Mouse (Mus musculus) left cerebral cortex, postnatal 14 days (tissue): ENCODE results near the gene Cic. TPM values are rescaled to one million over a fixed set of nuclear protein-coding genes. Genes with fewer than 3 reads are reported as not detected.
A peak's percentile ranks its signal among the peaks of the same experiment; 100 is the strongest.
"Not testable (repeated sequence)": the region's sequence is repeated elsewhere in the genome, so short reads cannot be mapped to it uniquely, and the experiment has no call there.

Experiments
- DNase-seq, 2 experiments: peaks; one replicate each; pipeline ENCODE4 v3.0.0; 2021 to 2022; ENCODE audit warnings: low spot score in 2 of 2, mixed read lengths in 1 of 2
- intact Hi-C: fragments of 180-260 bp; cut with DNase I; formaldehyde crosslinking; loops from one replicate; pipeline ENCODE4 v1.15.1; 2025
- microRNA-seq, 2 experiments: library from miRNA; unstranded; fragments of <30 nt; microRNA quantifications; one replicate each; pipeline ENCODE4 v1.2.0; 2022
- total RNA-seq, 2 experiments: library from RNA; stranded (reverse); gene quantifications; 2 replicates each; pipeline ENCODE4 v1.2.3; 2021

Gene Cic
- total RNA-seq, 2 experiments from 2014 or later, result 246 to 255 TPM

GRCm38 (mm10) chr7:25316532-25317445, 49.3 kb downstream of the Cic start, which contains the start of gene Megf8:
Gene Megf8, plus strand, starts transcription at chr7:25317164.
- intact Hi-C loops, result loop anchor here (2.0 to 10.0 kb wide), 3 partner anchors 34 to 232 kb away; no protein-coding TSS in a partner anchor
- peak; percentile 98 to 99 for DNase-seq

- intact Hi-C loops, result loop anchor here (2.0 to 10.0 kb wide), 3 partner anchors 35 to 233 kb away; no protein-coding TSS in a partner anchor
These were observed 50.0 kb downstream of the Cic start for GRCm38 (mm10) chr7:25317446-25317999.

GRCm38 (mm10) chr7:25322058-25322484, 54.6 kb downstream of the Cic start:
- no peak for DNase-seq
- intact Hi-C loops, result loop anchor here (5.0 kb wide), 1 partner anchor 55 kb away; no protein-coding TSS in a partner anchor

More at GRCm38 (mm10) chr7:25317446-25317999, 50.0 kb downstream of the Cic start:
- no peak for DNase-seq

- intact Hi-C loops, result loop anchor here (5.0 kb wide), 1 partner anchor 54 kb away; no protein-coding TSS in a partner anchor
- DNase-seq, result no peak
These were observed 55.7 kb downstream of the Cic start for GRCm38 (mm10) chr7:25323219-25323618.

GRCm38 (mm10) chr7:25325431-25325830, 57.9 kb downstream of the Cic start:
- DNase-seq, intact Hi-C loops: not testable (repeated sequence)

GRCm38 (mm10) chr7:25326233-25326632, 58.7 kb downstream of the Cic start:
- intact Hi-C loops, result no loop called here
- DNase-seq, result no peak

GRCm38 (mm10) chr7:25333596-25334307, 66.2 kb downstream of the Cic start:
- peak; percentile 70 to 84 for DNase-seq
- intact Hi-C loops, result no loop called here

- no peak for DNase-seq
- intact Hi-C loops, result no loop called here
These were observed 67.0 kb downstream of the Cic start for GRCm38 (mm10) chr7:25334472-25334871.

GRCm38 (mm10) chr7:25339329-25339728, 71.8 kb downstream of the Cic start:
- no peak for DNase-seq
- intact Hi-C loops, result no loop called here

GRCm38 (mm10) chr7:25341000-25341784, 73.7 kb downstream of the Cic start:
- peak; percentile 58 to 90 for DNase-seq
- intact Hi-C loops, result no loop called here

Small RNA genes lying within 50 kb of the gene (microRNA-seq; reads per million reads assigned to microRNA genes)
- gene Mir7048, result 0 to 0.53 reads per million in 2 experiments

Other genes with a start within 250 kb of the Cic start
- gene Grik5, start 195.4 kb upstream of the Cic start, total RNA-seq, result 100 to 1,000 TPM; 264 to 270 TPM
- 10 to 100 TPM; 28.1 to 30.0 TPM for gene Zfp574, start 195.1 kb upstream of the Cic start, total RNA-seq
- 10 to 100 TPM; 11.5 to 13.0 TPM for gene Pou2f2, start 88.0 kb upstream of the Cic start, total RNA-seq
- 10 to 100 TPM; 25.0 to 26.0 TPM for gene Dedd2, start 47.1 kb upstream of the Cic start, total RNA-seq
- 10 to 100 TPM in 1 of 2 experiments, 1 to 10 TPM in 1; 9.2 to 10.3 TPM for gene Zfp526, start 46.3 kb upstream of the Cic start, total RNA-seq
- 100 to 1,000 TPM; 201 to 203 TPM for gene Gsk3a, start 29.9 kb upstream of the Cic start, total RNA-seq
- gene Erf, start 16.9 kb upstream of the Cic start, total RNA-seq, result 10 to 100 TPM; 68.6 to 70.7 TPM
- gene Pafah1b3, start 30.3 kb downstream of the Cic start, total RNA-seq, result 10 to 100 TPM; 25.2 to 32.2 TPM
- gene Prr19, start 33.7 kb downstream of the Cic start, total RNA-seq, result under 1 TPM in 1 of 2 experiments, not detected in 1; 0.29 TPM
- gene Tmem145, start 38.4 kb downstream of the Cic start, total RNA-seq, result 10 to 100 TPM; 70.9 to 76.8 TPM
- gene Megf8, start 49.5 kb downstream of the Cic start, total RNA-seq, result 10 to 100 TPM; 97.4 to 97.8 TPM
- not detected for gene Cnfn, start 102.0 kb downstream of the Cic start, total RNA-seq
- gene Lipe, start 131.0 kb downstream of the Cic start, total RNA-seq, result 1 to 10 TPM; 5.6 to 6.3 TPM
- not detected for gene Cxcl17, start 145.2 kb downstream of the Cic start, total RNA-seq
- gene Ceacam1, start 209.9 kb downstream of the Cic start, total RNA-seq, result 1 to 10 TPM; 2.9 to 3.0 TPM